Mouse (Mus musculus): Measurements from ENCODE around the gene Krt7. TPM values are rescaled to one million over a fixed set of nuclear protein-coding genes. Genes with fewer than 3 reads are reported as not detected.

Krt7 gene
- 226 and 229 TPM in 2 replicates for polyA plus RNA-seq (2015; fragmentation: Nextera tagmentation; extraction: Ambion mirVana)

DNA sequence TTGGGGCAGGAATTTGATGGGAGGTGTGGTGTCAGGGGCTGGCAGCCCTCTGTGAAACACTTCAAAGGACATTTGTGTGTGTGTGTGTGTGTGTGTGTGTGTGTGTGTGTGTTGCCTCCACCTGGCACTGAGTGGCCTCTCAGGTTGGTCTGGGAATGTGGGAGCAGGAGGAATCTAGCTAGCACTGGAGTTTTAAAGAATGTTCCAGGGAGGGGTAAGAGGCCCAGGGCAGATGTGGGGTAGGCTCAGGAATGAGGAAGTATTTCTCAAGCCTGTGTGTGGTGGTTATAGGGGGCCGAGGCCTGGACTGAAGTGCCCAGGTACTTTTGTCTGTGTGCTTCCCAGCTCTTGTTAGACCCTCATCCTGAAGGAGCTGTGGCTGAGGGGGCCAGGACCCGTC is at the start of gene Krt7:
Krt7 (plus strand) TSS at position 269 of the 400 bp plus-strand sequence.
- ATAC-seq (replicated peaks; ENCODE audit: low FRiP score, low read depth), result peak; percentile 70
- H3K4me2 ChIP-seq (ENCODE audit: low read length), result peak within 1 kb of the TSS; percentile 40
- DNase-seq (ENCODE audit: low spot score), result peak; percentile 57
- no peaks in the 10 kb centered on the region for H3K4me1 ChIP-seq (replicated peaks; ENCODE audit: insufficient read depth, low read length)
- peak within 1 kb of the TSS; percentile 52; the same call in 1 of the 2 replicates for H3K9ac ChIP-seq (ENCODE audit: low read depth, low read length)
- H3K27ac ChIP-seq, result peak within 1 kb of the TSS; percentile 81
- H3K9me3 ChIP-seq (replicated peaks; ENCODE audit: low read length), result no peaks in the 10 kb centered on the region
- H3K4me3 ChIP-seq (replicated peaks; ENCODE audit: low read depth, low read length), result peak within 1 kb of the TSS; percentile 21; the same call in 1 of the 2 replicates
- 39% methylated on average over 2 of the region's 2 CpGs for WGBS
- TF ChIP-seq CTCF (IDR thresholded peaks at IDR 0.05; ENCODE audit: low read depth), result no peak
- no peaks in the 10 kb centered on the region for H3K27me3 ChIP-seq (ENCODE audit: insufficient read depth, low read length)
- H3K36me3 ChIP-seq (ENCODE audit: insufficient read depth, low read length), result no peaks in the 10 kb centered on the region

DNA sequence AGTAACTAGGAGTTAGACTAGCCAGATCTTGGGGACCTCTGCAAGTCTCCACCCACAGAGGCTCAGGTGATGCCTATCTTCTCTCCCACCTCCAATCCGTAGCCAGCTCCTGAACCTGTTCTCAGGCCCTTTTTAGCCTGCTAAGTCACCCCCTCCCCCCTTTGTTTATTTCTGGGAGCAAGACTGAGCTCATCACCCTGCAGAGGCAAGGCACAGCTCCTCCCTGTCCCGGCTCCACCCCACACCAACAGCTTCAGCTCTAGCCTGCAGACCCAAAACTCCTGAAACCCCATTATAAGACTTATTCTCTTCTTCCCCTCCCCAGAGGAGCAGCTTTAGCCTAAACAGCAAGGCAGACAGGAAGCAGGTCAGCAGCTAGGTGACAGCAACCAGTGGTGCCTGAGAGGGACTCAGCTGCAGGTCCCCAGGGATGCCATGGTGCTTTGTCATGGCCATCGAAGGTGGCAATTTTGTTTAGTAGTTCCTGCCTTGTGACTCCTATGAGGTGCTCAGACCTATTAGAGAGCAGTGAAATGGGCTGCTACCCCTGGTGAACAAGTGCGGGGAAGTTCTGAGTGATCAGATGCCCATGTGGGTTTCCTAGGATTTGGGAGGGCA is 48.3 kb upstream of the Krt7 start:
- Histone ChIP-seq H3K27ac (no peak overlapping the region), H3K27me3 (ENCODE audit: insufficient read depth, low read length) (no peaks in the 10 kb centered on the region), H3K4me1 (replicated peaks; ENCODE audit: insufficient read depth, low read length) (0 out of 2 replicates have a peak, but pooled peaks cover 3% of the 10 kb centered on the region), H3K9ac (ENCODE audit: low read depth, low read length) (no peak overlapping the region), H3K4me2 (ENCODE audit: low read length) (no peak overlapping the region), H3K9me3 (replicated peaks; ENCODE audit: low read length) (no peaks in the 10 kb centered on the region), H3K4me3 (replicated peaks; ENCODE audit: low read depth, low read length) (no peak overlapping the region), H3K36me3 (ENCODE audit: insufficient read depth, low read length) (no peaks in the 10 kb centered on the region)
- no peak for ATAC-seq (replicated peaks; ENCODE audit: low FRiP score, low read depth)
- no peak for TF ChIP-seq CTCF (IDR thresholded peaks at IDR 0.05; ENCODE audit: low read depth)
- DNase-seq (ENCODE audit: low spot score), result no peak
- 60% methylated on average over 4 of the region's 4 CpGs for WGBS

DNA sequence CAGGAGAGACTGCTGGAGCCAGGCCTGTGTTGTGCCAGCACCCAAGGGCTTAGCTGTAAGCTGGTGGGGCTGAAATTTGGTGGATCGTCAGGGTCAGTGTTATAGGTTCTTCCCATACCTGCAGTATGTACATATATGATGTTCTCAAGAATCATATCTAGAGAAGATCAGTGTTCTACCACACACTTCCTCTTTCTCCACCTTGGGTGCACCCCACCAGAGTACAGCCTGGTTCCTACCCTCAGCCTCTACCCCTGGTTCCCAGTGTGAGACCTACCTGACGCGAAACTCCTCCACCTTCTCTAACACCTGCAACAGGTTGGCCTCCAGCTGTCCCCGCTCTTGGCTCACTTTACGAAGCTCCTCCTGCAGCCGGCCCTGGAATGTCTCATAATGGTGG is 46.9 kb upstream of the Krt7 start:
- no peak overlapping the region for H3K4me2 ChIP-seq (ENCODE audit: low read length)
- H3K9me3 ChIP-seq (replicated peaks; ENCODE audit: low read length), result no peaks in the 10 kb centered on the region
- ATAC-seq (replicated peaks; ENCODE audit: low FRiP score, low read depth) (no peak), DNase-seq (ENCODE audit: low spot score) (no peak)
- H3K4me3 ChIP-seq (replicated peaks; ENCODE audit: low read depth, low read length), result no peak overlapping the region
- 73% methylated on average over 6 of the region's 6 CpGs for WGBS
- H3K27me3 ChIP-seq (ENCODE audit: insufficient read depth, low read length), result no peaks in the 10 kb centered on the region
- H3K36me3 ChIP-seq (ENCODE audit: insufficient read depth, low read length), result no peaks in the 10 kb centered on the region
- TF ChIP-seq CTCF (IDR thresholded peaks at IDR 0.05; ENCODE audit: low read depth), result no peak
- H3K4me1 ChIP-seq (replicated peaks; ENCODE audit: insufficient read depth, low read length), result 0 out of 2 replicates have a peak, but pooled peaks cover 3% of the 10 kb centered on the region
- no peak overlapping the region for H3K27ac ChIP-seq
- no peak overlapping the region for H3K9ac ChIP-seq (ENCODE audit: low read depth, low read length)

DNA sequence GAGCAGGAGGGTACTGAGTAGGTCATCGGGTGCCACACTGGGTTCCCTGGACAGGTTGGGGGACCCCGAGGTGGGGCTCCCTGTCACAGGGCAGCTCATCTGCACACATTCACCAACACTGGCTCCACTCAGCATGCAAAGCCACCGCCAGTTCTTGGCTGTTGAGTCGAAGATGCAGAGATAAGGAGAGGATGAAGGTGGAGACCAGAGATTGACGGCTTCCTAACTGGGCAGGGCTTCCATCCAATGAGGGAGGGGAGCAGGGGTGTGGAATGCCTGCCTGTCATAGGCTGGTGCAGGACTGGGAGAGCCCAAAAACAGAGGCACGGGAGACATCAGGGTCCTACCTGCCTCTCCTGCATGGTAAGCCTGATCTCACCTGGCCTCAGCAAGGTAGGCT is 46.4 kb upstream of the Krt7 start:
- Histone ChIP-seq H3K9me3 (replicated peaks; ENCODE audit: low read length) (no peaks in the 10 kb centered on the region), H3K36me3 (ENCODE audit: insufficient read depth, low read length) (no peaks in the 10 kb centered on the region), H3K4me3 (replicated peaks; ENCODE audit: low read depth, low read length) (no peak overlapping the region), H3K4me1 (replicated peaks; ENCODE audit: insufficient read depth, low read length) (0 out of 2 replicates have a peak, but pooled peaks cover 4% of the 10 kb centered on the region), H3K27me3 (ENCODE audit: insufficient read depth, low read length) (no peaks in the 10 kb centered on the region), H3K4me2 (ENCODE audit: low read length) (no peak overlapping the region), H3K9ac (ENCODE audit: low read depth, low read length) (no peak overlapping the region), H3K27ac (no peak overlapping the region)
- no peak for TF ChIP-seq CTCF (IDR thresholded peaks at IDR 0.05; ENCODE audit: low read depth)
- ATAC-seq (replicated peaks; ENCODE audit: low FRiP score, low read depth) (no peak), DNase-seq (ENCODE audit: low spot score) (no peak)
- WGBS, result 56% methylated on average over 6 of the region's 6 CpGs

DNA sequence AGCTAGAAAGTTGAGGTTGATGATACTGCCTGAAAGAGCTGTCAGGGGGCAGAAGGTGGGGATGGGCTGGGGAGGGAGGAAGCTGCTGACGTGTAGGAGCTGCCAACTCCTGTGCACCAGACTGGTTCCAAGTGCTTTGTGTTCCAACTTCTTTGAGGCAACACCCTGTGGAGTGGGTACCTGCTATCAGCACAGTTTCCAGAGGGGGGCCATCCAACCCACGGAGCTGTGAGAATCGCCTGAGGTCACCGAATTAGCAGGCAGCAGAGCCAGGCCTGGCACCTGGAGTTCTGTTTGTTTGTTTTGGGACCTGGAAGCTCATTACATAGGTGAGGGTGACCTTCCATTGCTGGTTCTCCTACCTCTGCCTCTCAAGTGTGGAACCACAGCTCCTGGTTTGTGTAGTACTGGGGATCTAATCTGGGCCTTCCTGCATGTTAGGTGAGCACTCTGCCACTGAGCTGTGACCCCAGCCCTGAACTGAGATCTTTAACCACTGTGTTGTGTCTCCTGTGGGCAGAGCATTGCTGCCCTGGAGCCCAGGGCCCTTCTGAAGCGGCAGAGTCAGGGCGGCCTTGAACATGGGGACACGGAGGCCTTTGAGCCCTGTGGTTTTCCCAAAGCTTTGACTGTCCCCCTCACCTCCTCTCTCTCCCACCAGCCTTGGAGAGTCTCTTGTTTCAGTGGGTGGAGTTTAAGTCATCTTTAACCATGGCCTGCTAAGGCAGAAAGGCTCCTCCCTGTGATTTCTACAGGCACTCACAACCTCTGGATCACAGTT is 45.8 kb upstream of the Krt7 start:
- no peaks in the 10 kb centered on the region for H3K9me3 ChIP-seq (replicated peaks; ENCODE audit: low read length)
- no peak for ATAC-seq (replicated peaks; ENCODE audit: low FRiP score, low read depth)
- TF ChIP-seq CTCF (IDR thresholded peaks at IDR 0.05; ENCODE audit: low read depth), result no peak
- H3K4me2 ChIP-seq (ENCODE audit: low read length), result no peak overlapping the region
- 62% methylated on average over 7 of the region's 7 CpGs for WGBS
- DNase-seq (ENCODE audit: low spot score), result no peak
- no peaks in the 10 kb centered on the region for H3K27me3 ChIP-seq (ENCODE audit: insufficient read depth, low read length)
- no peak overlapping the region for H3K27ac ChIP-seq
- no peak overlapping the region for H3K9ac ChIP-seq (ENCODE audit: low read depth, low read length)
- H3K4me3 ChIP-seq (replicated peaks; ENCODE audit: low read depth, low read length), result no peak overlapping the region
- no peaks in the 10 kb centered on the region for H3K36me3 ChIP-seq (ENCODE audit: insufficient read depth, low read length)
- H3K4me1 ChIP-seq (replicated peaks; ENCODE audit: insufficient read depth, low read length), result peaks cover 10% of the 10 kb centered on the region; the same call in 1 of the 2 replicates

DNA sequence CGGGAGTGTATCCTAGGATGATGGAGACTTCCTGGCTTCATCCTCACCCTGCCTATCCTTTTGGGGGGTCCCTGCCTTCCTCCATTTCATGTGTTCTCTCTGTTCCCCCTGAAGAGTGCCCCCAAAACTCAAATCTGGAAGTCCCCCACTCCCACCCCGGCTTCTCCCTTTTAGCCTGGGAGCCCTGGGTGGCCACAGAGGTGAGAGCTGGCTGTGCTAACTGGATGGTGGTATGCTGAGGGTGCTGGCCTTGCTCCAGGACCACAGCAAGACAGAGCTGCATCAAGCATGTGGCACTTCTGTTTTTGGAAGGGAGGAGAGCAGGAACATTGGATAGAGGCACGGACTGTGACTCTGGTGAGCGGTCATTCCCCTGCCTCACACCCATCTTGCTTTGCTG is 45.1 kb upstream of the Krt7 start:
- H3K27me3 ChIP-seq (ENCODE audit: insufficient read depth, low read length), result no peaks in the 10 kb centered on the region
- no peak overlapping the region for H3K9ac ChIP-seq (ENCODE audit: low read depth, low read length)
- H3K4me1 ChIP-seq (replicated peaks; ENCODE audit: insufficient read depth, low read length), result peaks cover 16% of the 10 kb centered on the region; the same call in 1 of the 2 replicates
- H3K9me3 ChIP-seq (replicated peaks; ENCODE audit: low read length), result no peaks in the 10 kb centered on the region
- no peaks in the 10 kb centered on the region for H3K36me3 ChIP-seq (ENCODE audit: insufficient read depth, low read length)
- no peak overlapping the region for H3K27ac ChIP-seq
- TF ChIP-seq CTCF (IDR thresholded peaks at IDR 0.05; ENCODE audit: low read depth), result no peak
- ATAC-seq (replicated peaks; ENCODE audit: low FRiP score, low read depth) (no peak), DNase-seq (ENCODE audit: low spot score) (no peak)
- no peak overlapping the region for H3K4me3 ChIP-seq (replicated peaks; ENCODE audit: low read depth, low read length)
- WGBS, result 66% methylated on average over 4 of the region's 4 CpGs
- no peak overlapping the region for H3K4me2 ChIP-seq (ENCODE audit: low read length)

Data from kidney, postnatal 0 days (tissue).